Mouse (Mus musculus): ENCODE measurements at regions not wholly inside any gene's neighbourhood (a gene's known extent, or its start where the extent isn't known, plus 50 kb on each side); places are given as distances from the start of the nearest gene placed in this dataset.
A peak's percentile ranks its signal among the peaks of the same experiment; 100 is the strongest.

DNA sequence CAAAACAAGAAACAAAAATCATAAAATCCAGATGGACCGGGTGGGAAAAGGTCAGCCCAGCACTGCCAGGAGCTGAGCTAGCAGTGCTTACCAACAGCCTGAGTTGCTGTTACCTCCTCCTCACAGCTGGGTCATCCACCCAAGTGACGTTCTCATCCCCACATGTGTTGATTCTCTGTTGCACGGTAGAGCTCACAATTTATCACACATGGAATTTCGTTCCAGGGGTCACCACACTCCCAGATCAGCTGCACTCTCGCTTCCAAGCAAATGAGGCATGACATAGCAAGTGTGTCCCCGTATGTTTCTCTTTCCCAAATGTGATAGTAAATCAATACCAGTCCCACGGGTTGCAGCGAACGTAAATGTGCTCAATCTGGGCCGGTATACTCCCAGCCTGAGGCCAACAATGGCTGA, 445.1 kb upstream of the Mctp2 start:
- no peak for DNase-seq

- no peak for DNase-seq
Measured at GRCm38 (mm10) chr7:72753053-72753559, 446.7 kb upstream of the Mctp2 start.

DNA sequence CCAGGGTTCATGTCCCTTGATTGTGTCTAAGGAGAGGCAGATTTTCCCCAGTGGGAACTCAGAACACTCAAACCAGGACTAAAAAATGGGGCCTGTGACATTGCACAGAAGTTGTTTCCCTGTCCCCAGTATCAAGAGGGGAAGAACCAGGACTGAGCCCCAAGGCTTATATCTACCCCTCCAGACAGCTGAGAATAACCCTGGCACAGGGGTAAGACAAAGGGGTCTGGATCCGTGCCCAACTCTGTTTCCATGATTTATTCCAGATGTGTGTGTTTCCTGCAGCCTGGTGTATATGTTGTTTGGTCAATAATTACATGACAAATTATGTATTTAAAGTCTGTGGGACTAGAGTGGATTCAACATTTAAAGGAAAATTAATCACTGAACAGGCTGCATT, 456.3 kb upstream of the Mctp2 start:
- DNase-seq: no peak

GRCm38 (mm10) chr7:72768705-72769104, 462.3 kb upstream of the Mctp2 start:
- DNase-seq: no peak

GRCm38 (mm10) chr7:72774031-72774770, 467.8 kb upstream of the Mctp2 start:
- no peak for DNase-seq

- DNase-seq: no peak
Measured at GRCm38 (mm10) chr7:72774771-72775119, 468.3 kb upstream of the Mctp2 start.

GRCm38 (mm10) chr7:72787306-72787705, 480.9 kb upstream of the Mctp2 start:
- DNase-seq: no peak

DNA sequence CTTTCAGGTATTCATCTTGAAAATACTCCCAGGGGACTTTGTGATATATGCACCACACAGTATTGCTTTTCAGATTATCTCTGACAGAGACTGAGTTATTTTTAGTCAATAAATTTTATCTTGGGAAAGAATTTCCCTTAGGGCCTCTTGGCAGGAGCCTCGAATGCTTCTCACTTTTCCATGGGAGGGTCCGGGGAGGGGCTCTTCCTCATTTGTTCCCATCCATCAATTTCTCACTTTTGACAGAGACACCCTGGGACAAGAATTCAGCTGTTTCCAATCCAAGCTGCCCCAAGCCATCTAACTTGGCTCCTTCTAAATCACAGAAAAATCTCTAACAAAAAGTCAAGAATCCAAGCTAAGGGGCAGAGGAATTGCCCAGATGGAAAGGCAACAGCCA, 481.9 kb upstream of the Mctp2 start:
- no peak for DNase-seq

GRCm38 (mm10) chr7:72822142-72822541, 515.7 kb upstream of the Mctp2 start:
- DNase-seq: no peak

- DNase-seq: no peak
Measured at GRCm38 (mm10) chr7:72826597-72826996, 520.2 kb upstream of the Mctp2 start.

DNA sequence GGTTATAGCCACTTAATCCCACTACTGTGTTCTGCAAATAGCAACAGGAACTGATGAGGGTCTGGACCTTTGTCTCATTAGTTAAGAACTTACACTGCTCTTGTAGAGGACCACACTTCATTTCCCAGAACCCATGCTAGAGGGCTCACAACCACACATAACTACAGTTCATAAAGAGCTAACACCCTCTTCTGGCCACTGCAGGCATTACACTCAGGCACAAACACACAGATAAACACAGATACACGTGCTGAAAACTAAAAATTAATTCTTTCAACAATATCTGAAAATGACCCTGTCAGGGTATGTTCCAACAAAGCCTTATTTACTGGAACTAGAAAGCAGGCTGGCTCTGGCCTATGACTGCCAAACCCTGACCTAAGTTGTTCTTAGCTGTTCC, 529.0 kb upstream of the Mctp2 start:
- DNase-seq: no peak

GRCm38 (mm10) chr7:72836026-72836425, 529.6 kb upstream of the Mctp2 start:
- no peak for DNase-seq

- DNase-seq: no peak
Measured at GRCm38 (mm10) chr7:72836457-72836985, 530.1 kb upstream of the Mctp2 start.

DNA sequence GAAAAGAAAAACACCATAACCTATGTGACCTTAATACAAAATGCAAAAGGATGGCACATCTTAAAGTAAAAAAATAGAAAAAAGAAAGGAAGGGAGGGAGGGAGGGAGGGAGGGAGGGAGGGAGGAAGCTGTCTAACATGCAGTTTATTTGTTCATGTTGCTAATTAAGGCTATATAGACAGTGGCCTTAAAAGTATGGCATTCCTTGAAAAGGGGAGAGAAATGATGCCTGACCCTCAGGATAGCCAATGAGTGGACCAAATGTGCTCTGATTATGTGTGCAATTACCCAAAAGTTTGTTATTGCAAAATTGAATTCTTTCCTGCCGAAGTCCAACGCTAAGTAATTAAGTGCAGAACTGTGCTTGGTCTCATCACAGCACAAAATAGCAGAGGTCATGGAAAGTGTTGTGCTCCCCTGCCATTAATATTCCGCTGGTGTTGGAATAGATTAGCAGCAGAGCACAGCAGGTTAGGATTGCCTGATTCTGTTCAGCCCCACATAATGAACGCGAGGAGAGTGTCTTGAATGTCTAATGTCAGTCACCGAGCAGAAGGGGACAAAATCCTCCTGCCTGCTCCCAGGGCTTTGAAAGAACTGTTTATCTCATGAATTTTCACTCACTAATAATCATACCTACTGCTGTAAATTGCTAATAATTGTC, 531.7 kb upstream of the Mctp2 start:
- no peak for DNase-seq

GRCm38 (mm10) chr7:72851346-72851745, 524.0 kb upstream of the Rgma start:
- peak in 1 of 2 experiments; percentile 19 for DNase-seq

DNA sequence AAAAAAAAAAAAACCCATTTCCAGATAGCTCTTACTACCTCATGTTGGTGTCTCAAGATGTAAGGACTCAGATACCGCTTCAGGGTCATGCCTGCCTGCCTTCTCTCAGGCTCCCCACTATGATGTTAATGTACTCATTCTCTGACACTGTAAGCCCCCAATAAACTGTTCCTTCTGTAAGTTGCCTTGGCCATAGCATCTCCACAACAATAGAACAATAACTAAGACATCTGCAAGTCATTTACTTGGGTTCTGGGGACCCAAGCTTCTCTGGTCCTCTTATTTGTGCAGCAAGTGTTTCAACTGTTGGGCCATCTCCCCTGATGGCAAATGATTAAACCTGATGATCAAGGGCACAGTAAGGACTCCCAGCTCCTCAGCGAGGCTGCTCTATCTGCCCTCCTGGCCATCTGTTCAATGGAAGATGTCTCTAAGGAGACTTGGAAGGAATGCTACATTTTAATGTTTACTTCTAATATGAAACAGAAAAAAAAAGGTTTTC, 520.8 kb upstream of the Rgma start:
- DNase-seq: no peak

- DNase-seq: no peak
Measured at GRCm38 (mm10) chr7:72866966-72867754, 508.1 kb upstream of the Rgma start.

DNA sequence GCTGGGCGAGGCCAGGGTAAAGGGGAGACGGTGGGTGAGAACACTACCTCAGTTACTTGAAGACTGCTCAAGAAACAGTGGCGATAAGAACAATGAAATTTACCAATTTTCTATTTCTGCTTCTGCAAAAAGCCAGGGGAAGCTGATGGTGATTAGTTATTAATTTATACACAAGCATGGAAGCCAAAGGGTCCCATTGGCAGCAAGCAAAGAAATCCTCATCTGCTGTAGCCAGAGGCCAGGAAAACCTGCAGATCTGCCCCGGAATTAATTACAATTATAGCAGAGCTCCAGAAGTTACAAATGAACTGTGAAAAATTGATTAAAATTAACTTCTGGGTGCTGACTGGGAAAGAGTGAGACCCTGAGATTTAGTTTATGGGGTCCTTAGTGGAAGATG, 506.2 kb upstream of the Rgma start:
- no peak for DNase-seq

GRCm38 (mm10) chr7:72900816-72901215, 474.5 kb upstream of the Rgma start:
- DNase-seq: no peak

DNA sequence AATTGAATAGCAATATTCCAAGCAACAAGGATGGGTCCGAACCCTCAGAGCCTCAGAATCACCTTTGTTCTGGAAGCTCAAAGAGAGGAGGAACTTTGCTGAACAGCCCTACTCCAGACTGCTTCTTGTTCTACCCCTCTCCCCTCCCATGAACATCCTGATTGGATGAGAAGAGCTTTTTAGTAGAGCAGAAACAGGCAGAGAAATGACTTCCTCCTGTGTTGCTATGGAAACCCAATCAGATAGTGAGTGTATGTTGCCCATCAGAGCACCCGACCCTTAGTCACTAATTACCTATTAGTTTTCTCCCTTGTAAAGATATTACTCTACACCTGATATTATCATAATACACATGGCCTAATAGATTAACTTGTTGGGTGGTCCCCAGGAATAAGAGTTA, 469.4 kb upstream of the Rgma start:
- DNase-seq: no peak

DNA sequence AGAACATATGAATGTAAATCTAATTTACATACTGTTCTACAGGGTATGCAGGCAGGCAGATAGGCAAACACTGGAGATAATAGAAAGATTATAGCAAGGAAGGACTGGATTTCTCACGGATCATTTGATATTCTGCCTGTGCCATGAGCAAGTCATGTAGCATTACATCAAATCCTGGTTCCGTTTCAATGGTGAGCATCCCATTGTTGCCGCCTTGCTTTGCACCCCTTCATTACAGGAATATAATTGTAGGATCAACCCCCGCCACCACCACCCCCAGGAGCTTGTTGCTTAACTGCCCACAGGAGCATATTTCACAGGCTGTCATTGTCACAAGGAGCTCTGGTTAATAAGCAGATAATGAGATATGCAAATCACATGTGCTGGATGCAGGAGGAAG, 468.8 kb upstream of the Rgma start:
- no peak for DNase-seq

GRCm38 (mm10) chr7:72926772-72927380, 448.4 kb upstream of the Rgma start:
- no peak for DNase-seq

GRCm38 (mm10) chr7:72938842-72939241, 436.5 kb upstream of the Rgma start:
- no peak for DNase-seq
